Mouse (Mus musculus) brown adipose tissue, adult 24 weeks (tissue): ENCODE measurements around the gene Pten. TPM values are rescaled to one million over a fixed set of nuclear protein-coding genes. Genes with fewer than 3 reads are reported as not detected.
"Not testable (repeated sequence)": the region's sequence is repeated elsewhere in the genome, so short reads cannot be mapped to it uniquely, and the experiment has no call there.

Experiments
- H3K27ac ChIP-seq: fragments of 200-500 bp; replicated peaks from 2 replicates; pipeline ENCODE4 v1.5.1; 2012; ENCODE audit warnings: low read depth, mild to moderate bottlenecking, low read length
- H3K4me1 ChIP-seq: fragments of 200-500 bp; 2 replicates; pipeline ENCODE4 v1.6.1; 2012; ENCODE audit warnings: low read length, mixed read lengths; ENCODE audit not compliant: control insufficient read depth, insufficient read depth, insufficient read length
- H3K4me3 ChIP-seq: fragments of 200-500 bp; 2 replicates; pipeline ENCODE4 v1.5.1; 2012; ENCODE audit warnings: low read depth, mild to moderate bottlenecking, low read length, moderate library complexity; ENCODE audit not compliant: insufficient read depth
- polyA plus RNA-seq: library from polyadenylated mRNA; stranded (reverse); fragments of >200 nt; gene quantifications from 2 replicates; pipeline ENCODE4 v1.2.4, GENCODE M21; 2012; ENCODE audit not compliant: missing spikeins, insufficient read depth, insufficient read length

The Pten gene
- polyA plus RNA-seq, 1 experiment = 44.8 TPM

GRCm38 (mm10) chr19:32760499-32760898 is 3.2 kb downstream of the Pten start:
- peaks cover 6% of the 10 kb centered on the region for H3K4me1 ChIP-seq
- H3K27ac ChIP-seq = peak overlapping the region; percentile 68
- peak overlapping the region; percentile 48 for H3K4me3 ChIP-seq

- H3K27ac ChIP-seq = no peak overlapping the region
- peaks cover 9% of the 10 kb centered on the region for H3K4me1 ChIP-seq
- no peak overlapping the region for H3K4me3 ChIP-seq
Observed at GRCm38 (mm10) chr19:32761162-32761561, 3.9 kb downstream of the Pten start.

- H3K27ac ChIP-seq = no peak overlapping the region
- H3K4me3 ChIP-seq = no peak overlapping the region
- H3K4me1 ChIP-seq = peaks cover 11% of the 10 kb centered on the region
Observed at GRCm38 (mm10) chr19:32762493-32762892, 5.2 kb downstream of the Pten start.

- H3K4me3 ChIP-seq = no peak overlapping the region
- H3K4me1 ChIP-seq = peaks cover 6% of the 10 kb centered on the region
- H3K27ac ChIP-seq = peak overlapping the region; percentile 34; the same call in 1 of the 2 replicates
Observed at GRCm38 (mm10) chr19:32778411-32778810, 21.1 kb downstream of the Pten start.

GRCm38 (mm10) chr19:32779131-32779530 is 21.8 kb downstream of the Pten start:
- H3K4me3 ChIP-seq = no peak overlapping the region
- H3K27ac ChIP-seq = no peak overlapping the region
- peaks cover 6% of the 10 kb centered on the region for H3K4me1 ChIP-seq

- H3K4me1 ChIP-seq = peaks cover 10% of the 10 kb centered on the region
- H3K27ac ChIP-seq = no peak overlapping the region
- no peak overlapping the region for H3K4me3 ChIP-seq
Observed at GRCm38 (mm10) chr19:32781305-32782071, 24.2 kb downstream of the Pten start.

DNA sequence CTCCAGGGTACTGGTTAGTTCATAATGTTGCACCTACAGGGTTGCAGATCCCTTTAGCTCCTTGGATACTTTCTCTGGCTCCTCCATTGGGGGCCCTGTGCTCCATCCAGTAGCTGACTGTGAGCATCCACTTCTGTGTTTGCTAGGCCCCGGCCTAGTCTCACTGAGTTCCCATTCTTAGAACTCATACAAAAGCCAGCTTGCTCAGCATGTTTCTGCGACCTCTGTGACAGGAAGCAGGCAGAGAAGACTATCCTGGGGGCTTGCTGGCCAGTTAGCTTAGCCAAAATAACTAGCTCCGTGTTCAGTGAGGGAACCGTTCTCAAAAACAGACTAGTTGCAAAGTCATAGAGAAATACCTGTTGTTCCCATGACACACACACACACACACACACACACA is 30.1 kb downstream of the Pten start:
- Histone ChIP-seq H3K27ac (peak overlapping the region; percentile 44), H3K4me1 (peaks cover 26% of the 10 kb centered on the region)
- H3K4me3 ChIP-seq = not testable (repeated sequence)

GRCm38 (mm10) chr19:32788016-32788415 is 30.7 kb downstream of the Pten start:
- not testable (repeated sequence) for H3K4me3 ChIP-seq
- Histone ChIP-seq H3K27ac (peak overlapping the region; percentile 42; the same call in 1 of the 2 replicates), H3K4me1 (peaks cover 24% of the 10 kb centered on the region)

DNA sequence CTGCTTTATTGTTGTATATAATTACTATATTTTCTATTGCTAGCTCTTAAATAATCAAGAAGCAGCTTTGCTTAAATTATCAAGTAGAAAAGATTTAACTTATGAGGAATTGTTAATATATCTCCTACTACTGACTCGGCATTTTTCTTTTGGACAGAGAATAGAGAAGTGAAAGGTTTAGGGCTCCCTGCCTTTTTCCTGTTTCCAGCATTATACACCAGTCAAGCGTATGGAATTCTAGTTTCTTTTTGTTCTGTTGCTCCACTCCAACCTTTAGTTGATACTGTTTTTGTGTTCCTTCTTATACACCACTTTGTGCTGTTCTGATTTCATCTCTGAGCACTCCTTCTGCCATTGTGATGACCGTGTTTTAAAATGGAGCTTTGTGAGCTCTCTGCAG is 32.2 kb downstream of the Pten start:
- H3K4me1 ChIP-seq = peaks cover 26% of the 10 kb centered on the region
- no peak overlapping the region for H3K4me3 ChIP-seq
- H3K27ac ChIP-seq = 0 out of 2 replicates have a peak overlapping the region, but pooled peaks have one; percentile 24

- Histone ChIP-seq H3K4me3 (no peak overlapping the region), H3K4me1 (peaks cover 23% of the 10 kb centered on the region), H3K27ac (no peak overlapping the region)
Observed at GRCm38 (mm10) chr19:32792610-32793009, 35.3 kb downstream of the Pten start.

GRCm38 (mm10) chr19:32793901-32794300 is 36.6 kb downstream of the Pten start:
- H3K4me1 ChIP-seq = peaks cover 17% of the 10 kb centered on the region
- no peak overlapping the region for H3K4me3 ChIP-seq
- no peak overlapping the region for H3K27ac ChIP-seq

DNA sequence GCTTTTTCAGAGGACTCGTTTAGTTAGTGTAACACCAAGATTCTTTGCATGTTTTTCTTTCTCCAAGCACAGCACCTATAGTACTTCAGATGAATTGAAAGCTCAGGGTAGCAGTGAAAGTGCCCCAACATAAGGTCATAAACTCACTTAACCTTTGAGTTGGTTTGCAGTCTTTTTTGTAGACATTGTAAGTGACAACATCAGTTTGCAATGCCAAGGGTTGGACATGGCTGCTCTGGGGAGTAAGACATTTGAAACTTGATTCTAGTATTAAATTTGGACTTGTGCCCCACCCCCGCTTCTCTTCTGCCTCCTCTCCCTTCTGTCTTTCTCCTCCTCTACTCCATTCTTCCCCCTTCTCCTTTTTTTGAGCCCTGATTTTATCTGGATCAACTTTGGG is 43.3 kb downstream of the Pten start:
- Histone ChIP-seq H3K27ac (peak overlapping the region; percentile 63), H3K4me1 (peaks cover 12% of the 10 kb centered on the region), H3K4me3 (no peak overlapping the region)

DNA sequence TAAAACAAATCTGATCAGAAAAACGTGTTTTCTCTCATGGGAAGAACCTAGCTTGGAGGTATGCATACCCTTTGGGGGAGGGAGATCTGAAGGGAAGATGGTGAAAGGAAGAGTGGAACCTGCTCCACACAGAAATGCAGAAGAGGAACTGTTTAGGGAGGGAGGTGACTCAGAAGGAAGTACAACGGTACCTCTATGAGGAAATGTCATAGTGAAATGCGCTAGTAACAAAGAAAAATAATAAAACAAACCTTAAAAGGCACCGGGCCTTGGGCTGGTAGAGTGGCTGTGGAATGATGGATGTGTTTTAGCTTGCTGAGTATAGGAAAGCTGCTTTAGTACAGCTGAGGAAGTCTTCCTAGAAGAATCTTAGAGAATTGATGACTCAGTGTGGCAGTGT is 47.4 kb downstream of the Pten start:
- Histone ChIP-seq H3K4me1 (peaks cover 16% of the 10 kb centered on the region), H3K4me3 (no peak overlapping the region), H3K27ac (no peak overlapping the region)

GRCm38 (mm10) chr19:32807610-32808009 is 50.3 kb downstream of the Pten start:
- H3K27ac ChIP-seq = no peak overlapping the region
- H3K4me3 ChIP-seq = no peak overlapping the region
- H3K4me1 ChIP-seq = peaks cover 13% of the 10 kb centered on the region

DNA sequence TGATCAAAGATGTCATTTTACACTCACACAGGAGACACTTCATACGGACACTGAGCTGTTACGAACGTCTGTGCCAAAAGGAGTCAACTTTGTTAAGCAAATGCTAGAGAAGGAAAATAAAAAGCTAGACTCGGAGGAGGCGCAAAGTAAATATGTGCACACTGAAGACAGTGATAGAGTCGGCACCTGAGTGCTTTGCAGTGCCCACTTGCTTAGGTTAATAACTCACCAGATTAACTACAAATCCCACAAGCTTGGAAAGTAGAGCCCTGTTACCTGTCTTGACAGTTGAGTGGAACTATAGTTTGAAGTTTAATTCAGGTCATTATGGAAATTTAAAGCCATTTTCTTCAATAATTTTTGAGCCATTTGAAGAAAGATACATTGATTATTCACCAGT is 51.4 kb downstream of the Pten start:
- no peak overlapping the region for H3K27ac ChIP-seq
- no peak overlapping the region for H3K4me3 ChIP-seq
- H3K4me1 ChIP-seq = peaks cover 10% of the 10 kb centered on the region

DNA sequence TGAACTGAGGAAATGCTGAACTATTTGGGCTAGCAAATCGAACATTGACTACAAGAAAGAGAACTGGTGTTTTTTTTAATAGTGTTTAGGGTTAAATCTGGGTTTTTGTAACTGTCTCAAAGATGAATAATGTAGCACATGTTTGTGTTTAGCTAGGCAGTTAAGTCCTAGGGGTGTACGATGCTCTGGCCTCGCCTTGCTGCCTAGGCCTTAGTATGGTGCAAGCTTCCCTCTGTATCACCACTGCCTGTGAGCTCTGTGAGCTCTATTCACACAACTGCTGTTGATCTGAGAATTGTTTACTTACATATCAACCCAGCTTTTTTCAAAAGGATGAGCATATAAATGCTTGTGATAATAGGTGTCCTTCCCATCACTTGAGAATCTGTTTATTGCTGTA is 51.8 kb downstream of the Pten start:
- Histone ChIP-seq H3K27ac (no peak overlapping the region), H3K4me3 (no peak overlapping the region), H3K4me1 (peaks cover 10% of the 10 kb centered on the region)
